Mouse (Mus musculus): ENCODE results near the gene Elmod3.

The Elmod3 gene

DNA sequence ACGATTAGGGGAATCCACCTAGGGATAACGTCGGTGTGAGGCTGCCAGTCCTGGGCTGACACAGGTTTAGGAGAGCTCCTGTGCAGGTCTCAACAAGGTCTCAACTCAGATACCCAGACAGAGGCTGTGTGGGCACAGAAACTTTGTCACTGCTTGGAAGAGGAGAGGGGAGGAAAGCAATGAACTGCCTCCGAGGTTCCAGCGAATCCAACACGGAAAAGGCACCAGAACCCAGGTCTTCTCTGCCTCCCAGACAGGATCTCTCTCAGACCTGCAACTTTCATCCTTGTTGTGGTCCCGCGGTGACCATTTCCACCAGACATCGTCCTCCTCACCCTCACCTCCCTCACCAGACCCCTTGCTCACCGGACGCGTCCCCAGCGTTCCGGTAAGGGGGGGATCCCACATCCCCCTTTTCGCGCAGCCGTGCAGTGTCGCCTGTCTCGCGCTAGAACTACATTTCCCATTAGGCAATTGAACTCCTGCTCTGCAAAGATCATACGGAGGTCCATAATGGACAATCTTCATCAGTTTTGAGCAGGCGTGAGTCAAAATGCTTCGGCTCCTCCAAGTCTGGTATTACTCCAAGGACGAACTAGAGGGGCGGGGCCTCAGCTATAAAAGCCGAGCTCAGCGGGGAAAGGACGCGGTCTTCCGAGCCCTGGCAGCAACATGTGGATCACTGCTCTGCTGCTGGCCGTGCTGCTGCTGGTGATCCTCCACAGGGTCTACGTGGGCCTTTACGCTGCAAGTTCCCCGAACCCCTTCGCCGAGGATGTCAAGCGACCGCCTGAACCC, at the start of gene Elmod3, which contains the start of gene Retsat:
TSS of gene Elmod3 (minus strand) at position 458 of the 798 bp plus-strand sequence.
TSS of gene Retsat (plus strand) at position 520 of the 798 bp plus-strand sequence.
- peak; percentile 97 for DNase-seq

DNA sequence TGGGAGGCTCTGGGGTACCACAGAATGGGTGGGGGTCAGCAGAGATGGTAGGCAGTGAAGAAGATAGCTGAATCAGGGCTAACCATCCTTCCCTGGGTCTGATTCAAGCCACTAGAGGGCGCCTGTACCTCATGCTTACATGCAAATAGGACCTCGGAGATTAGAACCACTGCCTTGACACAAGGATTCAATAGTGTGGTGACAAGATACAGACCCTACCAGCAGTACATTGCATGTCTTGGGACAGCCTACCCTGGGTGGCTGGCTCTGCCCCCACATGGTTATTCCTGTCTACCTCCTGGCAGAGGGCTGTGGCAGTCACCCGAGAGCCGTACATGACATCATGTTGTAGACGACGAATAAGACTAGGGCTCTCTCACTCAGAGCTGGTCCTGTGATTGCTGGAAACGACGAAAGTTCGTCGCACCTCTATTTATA, 49.2 kb upstream of the Elmod3 start:
- peak; percentile 70 to 88 for DNase-seq

DNA sequence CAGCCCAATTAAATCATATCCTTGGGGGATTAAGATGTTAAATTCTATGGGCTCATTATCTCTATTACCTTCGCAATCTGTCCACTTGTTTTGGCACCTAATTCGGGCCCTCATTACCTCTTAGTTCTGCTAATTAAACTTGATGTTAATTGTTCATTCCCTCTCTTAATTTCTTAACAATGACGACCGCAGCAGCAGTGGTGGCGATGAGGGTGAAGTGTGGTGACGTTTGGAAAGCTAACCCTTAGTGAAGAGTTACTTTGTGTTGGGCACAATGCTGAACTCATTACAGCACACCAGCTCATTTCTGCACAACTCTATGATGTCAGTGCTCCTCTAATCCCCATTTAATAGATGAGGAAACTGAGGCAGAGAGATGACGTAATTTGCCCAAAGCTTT, 47.2 kb upstream of the Elmod3 start:
- no peak for DNase-seq

GRCm38 (mm10) chr6:72644576-72644975, 46.4 kb upstream of the Elmod3 start:
- DNase-seq = no peak

DNA sequence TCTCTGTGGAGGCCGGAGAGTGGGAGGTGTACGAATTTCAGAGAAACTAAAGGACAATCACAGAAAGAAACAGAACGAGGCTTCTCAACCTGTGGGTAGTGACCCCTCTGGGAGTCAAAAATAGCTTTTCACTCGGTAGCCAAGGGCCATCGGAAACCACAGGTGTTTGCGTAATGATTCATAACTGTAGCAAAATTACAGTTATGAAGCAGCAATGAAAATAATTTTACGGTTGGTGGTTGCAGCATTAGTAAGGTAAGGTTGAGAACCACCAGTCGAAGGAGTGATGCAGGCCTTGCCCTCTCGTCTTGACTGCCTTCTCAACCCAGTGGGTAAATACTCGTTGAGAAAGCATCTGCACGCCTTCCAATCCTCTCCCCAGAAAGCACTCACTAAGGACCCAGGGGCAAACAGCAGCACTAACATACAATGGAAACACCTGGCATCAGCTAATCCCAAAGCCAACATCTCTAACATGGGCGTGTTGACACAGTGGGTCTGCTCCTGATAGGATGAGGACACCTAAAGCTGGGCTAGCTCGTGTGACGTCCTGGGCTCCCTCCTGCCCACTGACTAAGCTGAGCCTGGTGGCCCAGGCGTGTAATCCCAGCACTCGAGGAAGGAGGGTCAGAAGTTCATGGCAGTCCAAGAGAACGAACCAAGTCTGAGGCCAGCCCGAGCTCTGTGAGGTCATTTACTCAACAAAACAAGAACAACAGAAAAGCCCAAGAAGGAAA, 43.2 kb upstream of the Elmod3 start:
- DNase-seq = no peak

- peak in 1 of 2 experiments; percentile 54 for DNase-seq
Measured at GRCm38 (mm10) chr6:72636940-72637339, 38.7 kb upstream of the Elmod3 start.

DNA sequence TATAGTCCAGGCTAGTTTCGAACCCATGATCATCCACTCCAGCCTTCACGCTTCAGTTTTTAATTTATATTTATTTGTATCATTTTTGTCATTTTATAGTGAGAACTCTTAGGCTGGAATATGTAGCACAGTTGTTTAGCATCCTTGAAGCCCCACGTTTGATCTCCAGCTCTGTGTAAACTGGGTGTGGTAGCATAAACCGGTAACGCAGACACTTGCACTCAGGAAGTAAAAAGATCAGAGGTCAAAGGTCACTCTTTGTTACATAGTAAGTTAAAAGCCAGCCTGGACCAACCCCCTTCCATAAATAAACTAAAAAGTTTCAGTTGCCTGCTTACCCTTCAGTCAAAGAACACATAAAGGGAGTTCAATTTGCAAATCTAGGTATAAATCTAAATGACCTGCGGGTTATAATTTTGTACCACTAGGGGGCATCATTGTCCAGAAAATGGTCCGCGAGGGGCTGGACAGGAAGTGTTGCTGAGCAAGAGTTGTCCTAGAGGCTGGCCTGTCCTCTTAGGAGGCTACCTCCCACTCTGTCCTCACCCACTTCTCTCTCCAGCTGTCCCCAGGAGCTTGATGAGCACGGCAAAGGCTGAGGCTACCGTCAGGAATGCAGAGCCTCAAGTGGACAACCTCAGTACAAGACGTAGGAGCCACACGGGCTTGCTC, 37.7 kb upstream of the Elmod3 start:
- DNase-seq = peak; percentile 67 to 74

DNA sequence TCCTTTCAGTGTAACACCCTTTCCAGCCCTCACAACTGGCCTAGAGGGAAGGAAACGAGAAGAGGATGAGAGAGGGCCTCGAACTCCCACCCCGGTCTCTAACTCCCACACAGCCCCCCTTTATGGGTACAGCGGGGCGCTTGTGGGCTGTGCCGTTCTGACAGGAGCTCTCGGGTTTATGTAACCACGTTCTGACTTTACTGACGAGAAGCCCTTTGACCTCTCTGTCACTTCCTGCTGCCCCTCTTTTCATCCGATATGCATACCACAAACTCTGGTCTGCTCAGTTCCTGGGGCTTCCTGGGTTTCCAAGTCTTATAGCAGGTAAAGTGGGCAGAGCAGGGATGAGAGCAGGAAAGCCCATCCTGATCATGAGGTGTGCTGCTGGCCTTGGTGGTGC, 36.1 kb upstream of the Elmod3 start:
- no peak for DNase-seq

DNA sequence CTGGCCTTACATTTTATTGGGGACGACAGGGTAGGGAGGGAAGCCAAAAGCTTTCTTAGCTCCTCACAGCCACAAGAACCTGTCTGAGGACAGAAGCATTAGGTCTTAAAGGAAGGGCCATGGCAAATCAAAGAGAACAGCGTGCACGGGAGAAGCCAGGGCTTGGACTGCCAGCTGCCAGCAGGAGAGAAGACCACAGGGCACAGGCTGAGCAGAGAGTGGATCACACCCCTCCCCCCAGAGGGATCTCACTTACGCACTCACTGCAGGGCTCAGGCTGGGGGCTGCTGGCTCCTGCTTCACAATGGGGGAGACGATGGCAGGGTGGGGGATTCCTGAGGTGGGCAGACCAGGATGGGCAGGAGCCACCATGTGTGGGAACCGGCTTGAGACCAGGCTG, 33.5 kb upstream of the Elmod3 start:
- DNase-seq = no peak

- peak in 1 of 2 experiments; percentile 33 for DNase-seq
Measured at GRCm38 (mm10) chr6:72630961-72631360, 32.7 kb upstream of the Elmod3 start.

DNA sequence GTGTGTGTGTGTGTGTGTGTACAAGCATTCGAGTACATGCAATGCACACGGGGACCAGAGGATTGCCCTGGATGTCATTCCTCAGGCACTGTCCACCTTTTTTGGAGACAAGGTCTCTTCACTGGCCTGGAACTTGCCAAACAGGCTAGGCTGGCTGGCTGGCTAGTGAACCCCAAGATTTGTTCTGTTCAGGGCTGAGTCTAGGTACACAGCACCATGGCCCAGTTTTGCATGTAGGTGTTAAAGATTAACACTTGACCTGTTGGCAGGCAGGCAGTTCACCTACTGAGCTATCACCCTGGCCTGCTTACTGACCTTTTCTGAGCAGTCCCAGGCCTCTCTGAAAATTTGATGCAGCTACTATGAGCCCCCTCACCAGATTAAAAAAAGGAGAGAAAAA, 32.2 kb upstream of the Elmod3 start:
- DNase-seq = peak; percentile 71 to 85

GRCm38 (mm10) chr6:72627276-72627675, 29.1 kb upstream of the Elmod3 start:
- peak; percentile 48 to 80 for DNase-seq

- DNase-seq = no peak
Measured at GRCm38 (mm10) chr6:72626391-72626790, 28.2 kb upstream of the Elmod3 start.

- DNase-seq = peak; percentile 79 to 87
Measured at GRCm38 (mm10) chr6:72623661-72624402, 25.6 kb upstream of the Elmod3 start.

DNA sequence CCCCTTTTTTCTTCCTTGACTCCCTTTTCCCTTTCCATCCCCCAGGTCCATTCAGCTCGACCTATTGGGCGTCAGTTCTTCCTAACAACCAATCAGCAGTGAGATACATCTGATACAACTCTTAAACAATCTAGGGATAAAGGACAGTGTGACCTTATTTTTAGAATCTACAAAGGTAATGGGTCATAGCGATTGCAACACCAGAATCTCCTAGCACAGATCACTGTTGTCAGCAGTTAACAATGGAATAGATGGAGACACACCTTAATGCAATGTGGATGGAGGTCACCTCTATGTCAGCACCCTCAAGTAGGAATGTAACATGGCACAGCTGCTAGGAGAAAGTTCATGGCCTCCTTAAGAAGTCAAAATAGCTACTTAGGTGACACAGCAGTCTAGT, 24.7 kb upstream of the Elmod3 start:
- DNase-seq = no peak

GRCm38 (mm10) chr6:72620920-72621319, 22.7 kb upstream of the Elmod3 start:
- DNase-seq = peak in 1 of 2 experiments; percentile 18

GRCm38 (mm10) chr6:72619734-72620532, 21.7 kb upstream of the Elmod3 start:
- peak; percentile 53 to 75 for DNase-seq

GRCm38 (mm10) chr6:72616643-72617288, 18.6 kb upstream of the Elmod3 start, which contains the start of gene Tgoln1:
Tgoln1 (minus strand) TSS chr6:72617000.
- DNase-seq = peak; percentile 96 to 97

- no peak for DNase-seq
Measured at GRCm38 (mm10) chr6:72615561-72616375, 17.6 kb upstream of the Elmod3 start.

DNA sequence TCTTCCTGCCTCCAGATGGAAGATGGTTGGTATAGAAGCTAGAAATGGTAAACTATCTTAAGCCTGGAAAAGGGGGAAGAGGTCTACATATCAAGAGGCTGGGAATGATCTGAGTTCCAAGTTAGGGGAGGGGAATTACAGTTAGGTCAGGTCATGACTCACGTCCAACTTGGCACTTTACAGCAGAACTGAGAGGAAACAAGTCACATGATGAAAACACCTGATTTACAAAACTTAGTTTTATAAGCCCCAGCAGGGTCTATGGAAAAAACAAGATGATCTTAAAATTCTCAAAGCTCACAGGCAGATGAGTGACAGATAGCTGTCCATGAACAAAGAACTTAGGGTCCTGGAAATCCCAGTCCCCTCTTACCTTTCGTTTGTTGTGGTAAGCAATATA, 16.9 kb upstream of the Elmod3 start:
- no peak for DNase-seq

Data from kidney, postnatal 25 days (tissue).